Mouse (Mus musculus) heart, embryonic 16.5 days (tissue): ENCODE data around the gene Tspan18. TPM values are rescaled to one million over a fixed set of nuclear protein-coding genes. Genes with fewer than 3 reads are reported as not detected.

ENCODE experiments used
- ATAC-seq: fragments of 200-750 bp; cut with Nextera tagmentation; replicated peaks from 2 replicates; pipeline ENCODE4 v1.8.0; 2017; ENCODE audit warnings: moderate number of reproducible peaks; ENCODE audit not compliant: insufficient read depth, low FRiP score; ENCODE audit errors: extremely low read depth
- H3K27ac ChIP-seq: fragments of 300-500 bp; sonication (generic); 2 replicates; pipeline ENCODE4 v1.5.1; 2014; ENCODE audit warnings: mild to moderate bottlenecking, low read length, control low read depth, moderate library complexity
- H3K27me3 ChIP-seq: fragments of 300-500 bp; sonication (generic); 2 replicates; pipeline ENCODE4 v1.6.1; 2014; ENCODE audit warnings: low read length, mixed read lengths; ENCODE audit not compliant: control insufficient read depth, insufficient read depth
- H3K36me3 ChIP-seq: fragments of 300-500 bp; sonication (generic); 2 replicates; pipeline ENCODE4 v1.6.1; 2014; ENCODE audit not compliant: control insufficient read depth, insufficient read depth
- H3K4me1 ChIP-seq: fragments of 300-500 bp; sonication (generic); 2 replicates; pipeline ENCODE4 v1.6.1; 2014; ENCODE audit warnings: low read length, mixed read lengths; ENCODE audit not compliant: control insufficient read depth, insufficient read depth
- H3K4me2 ChIP-seq: fragments of 300-500 bp; sonication (generic); 2 replicates; pipeline ENCODE4 v1.6.1; 2014; ENCODE audit warnings: low read depth, mild to moderate bottlenecking, control low read depth, low read length
- H3K4me3 ChIP-seq: fragments of 300-500 bp; sonication (generic); 2 replicates; pipeline ENCODE4 v1.5.1; 2014; ENCODE audit warnings: mild to moderate bottlenecking, control low read depth, low read length
- H3K9ac ChIP-seq: fragments of 300-500 bp; sonication (generic); 2 replicates; pipeline ENCODE4 v1.6.1; 2014; ENCODE audit warnings: low read length, control low read depth
- H3K9me3 ChIP-seq: fragments of 300-500 bp; sonication (generic); replicated peaks from 2 replicates; pipeline ENCODE4 v1.6.1; 2016; ENCODE audit warnings: low read length; ENCODE audit not compliant: control insufficient read depth
- WGBS: fragments of 180-500 bp; shearing (Covaris S2); extraction: QIAGEN DNeasy Blood & Tissue Kit; methylation state at CpG from one replicate; pipeline ENCODE4 v1.1.7; 2014; 5-methylcytosine and 5-hydroxymethylcytosine counted together
- polyA plus RNA-seq: library from polyadenylated mRNA; unstranded; fragments of >200 nt; fragmentation: Nextera tagmentation; extraction: Ambion mirVana; gene quantifications from 2 replicates; pipeline ENCODE4 v1.2.1, GENCODE M21; 2015

Gene Tspan18
- polyA plus RNA-seq, 1 experiment from 2014 or later, result 33.9 TPM

DNA sequence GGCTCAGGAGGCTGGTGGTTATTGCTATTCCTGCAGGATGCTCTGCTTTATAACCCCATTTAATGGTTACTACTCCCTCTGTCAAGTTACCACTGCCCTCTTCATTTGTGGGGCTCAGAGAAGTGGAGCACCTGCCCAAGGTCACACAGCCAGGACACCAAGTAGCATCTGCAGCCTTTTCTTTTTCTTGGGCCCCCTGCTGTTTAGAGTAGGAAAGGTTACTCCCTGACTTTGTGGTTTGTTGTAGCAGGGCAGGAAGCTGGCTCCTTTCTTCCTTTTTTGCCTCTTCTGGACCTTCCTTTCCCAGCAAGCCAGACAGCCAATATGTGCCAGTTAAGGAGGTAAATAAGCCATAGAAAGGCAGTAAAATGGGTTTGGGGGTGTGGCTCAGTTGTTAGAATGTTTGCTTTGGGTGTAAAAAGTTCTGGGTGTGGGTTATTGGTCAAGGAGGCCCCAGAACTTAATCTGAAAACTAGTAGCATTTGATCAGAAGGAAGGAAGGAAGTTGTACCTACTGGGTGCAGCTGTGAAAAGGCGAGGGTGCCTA lies 179.7 kb downstream of the Tspan18 start:
- H3K4me3 ChIP-seq, result no peak overlapping the region
- no peaks in the 10 kb centered on the region for H3K27me3 ChIP-seq
- no peak for ATAC-seq
- H3K4me2 ChIP-seq, result no peak overlapping the region
- no peak overlapping the region for H3K27ac ChIP-seq
- H3K36me3 ChIP-seq, result no peaks in the 10 kb centered on the region
- WGBS, result 63% methylated on average over 1 of the region's 1 CpGs
- no peak overlapping the region for H3K9ac ChIP-seq
- H3K4me1 ChIP-seq, result peaks cover 14% of the 10 kb centered on the region; the same call in 1 of the 2 replicates
- no peaks in the 10 kb centered on the region for H3K9me3 ChIP-seq

DNA sequence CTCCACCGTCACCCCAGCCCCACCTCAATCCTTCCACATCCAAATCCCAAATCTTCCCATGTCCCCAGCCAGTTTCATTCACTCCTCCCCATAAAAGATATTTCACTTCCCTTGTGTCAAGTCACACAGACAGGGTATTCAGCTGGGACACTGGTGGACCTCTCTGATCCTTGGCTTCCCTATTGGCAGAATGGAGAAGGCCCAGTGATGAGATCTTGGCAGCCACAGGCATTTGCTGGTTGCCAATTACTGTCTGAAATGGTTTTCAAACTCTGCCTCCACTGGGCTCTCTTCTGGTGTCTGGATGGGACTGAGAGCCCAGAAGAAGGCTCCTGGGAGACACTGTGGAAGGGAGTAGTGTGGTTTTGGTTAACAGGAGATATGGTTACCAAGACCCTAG lies 180.5 kb downstream of the Tspan18 start:
- WGBS, result 89% methylated on average over 1 of the region's 1 CpGs
- Histone ChIP-seq H3K27me3 (no peaks in the 10 kb centered on the region), H3K4me2 (no peak overlapping the region), H3K4me3 (no peak overlapping the region), H3K4me1 (peaks cover 14% of the 10 kb centered on the region; the same call in 1 of the 2 replicates), H3K9me3 (no peaks in the 10 kb centered on the region), H3K9ac (no peak overlapping the region), H3K36me3 (no peaks in the 10 kb centered on the region), H3K27ac (no peak overlapping the region)
- no peak for ATAC-seq

DNA sequence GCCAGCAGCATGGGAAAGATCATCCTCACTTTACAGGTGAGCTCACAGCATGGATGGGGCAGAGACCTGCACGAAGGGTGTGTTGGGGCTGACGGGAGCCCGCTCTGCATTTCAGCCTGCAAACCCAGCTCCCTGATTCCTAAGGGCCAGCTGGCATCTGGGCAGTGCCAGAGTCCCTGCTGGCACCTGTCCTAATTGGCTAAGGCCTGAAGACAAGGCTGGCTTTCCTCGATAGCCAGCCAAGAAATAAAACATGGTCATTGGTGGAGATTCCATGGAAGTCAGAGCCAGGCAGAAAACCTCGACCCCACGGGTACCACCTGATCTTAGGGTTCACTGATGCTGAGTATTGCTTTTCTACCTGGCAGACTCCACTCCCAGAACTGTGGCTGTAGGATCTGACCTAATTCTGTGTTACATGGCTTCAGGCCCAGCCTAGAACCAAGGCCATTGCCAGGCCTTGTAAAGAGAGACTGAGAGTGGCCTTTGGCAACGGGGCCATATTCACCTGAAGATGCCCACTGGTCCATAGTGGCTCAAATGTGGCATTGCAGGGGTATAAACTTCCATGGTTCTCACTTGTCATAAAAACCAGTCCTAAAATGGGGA lies 181.3 kb downstream of the Tspan18 start:
- 85% methylated on average over 7 of the region's 7 CpGs for WGBS
- Histone ChIP-seq H3K4me3 (no peak overlapping the region), H3K27me3 (no peaks in the 10 kb centered on the region), H3K9ac (no peak overlapping the region), H3K36me3 (no peaks in the 10 kb centered on the region), H3K9me3 (no peaks in the 10 kb centered on the region), H3K4me2 (no peak overlapping the region), H3K4me1 (peaks cover 14% of the 10 kb centered on the region; the same call in 1 of the 2 replicates), H3K27ac (no peak overlapping the region)
- ATAC-seq, result no peak

DNA sequence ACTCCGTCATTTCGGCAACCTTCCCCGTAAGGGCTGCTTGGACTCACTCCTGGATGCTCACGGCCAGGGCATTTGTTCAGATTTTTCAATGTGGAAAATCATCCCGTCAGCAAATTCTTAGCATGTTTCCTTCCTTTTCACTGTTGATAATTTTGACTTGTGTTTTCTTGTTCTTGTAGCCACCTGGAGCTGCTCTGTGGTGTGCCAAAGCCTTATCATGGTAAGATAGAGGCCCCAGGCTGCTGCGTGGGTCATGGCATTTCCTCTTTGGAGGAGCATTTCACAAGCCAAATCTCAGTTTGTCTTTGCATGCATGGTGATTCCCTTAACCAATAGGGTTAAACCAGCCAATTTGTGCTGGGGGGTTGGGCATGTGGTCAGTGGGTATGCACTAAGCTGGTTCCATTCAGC lies 182.1 kb downstream of the Tspan18 start:
- no peak for ATAC-seq
- no peak overlapping the region for H3K4me2 ChIP-seq
- no peaks in the 10 kb centered on the region for H3K9me3 ChIP-seq
- H3K36me3 ChIP-seq, result no peaks in the 10 kb centered on the region
- H3K4me3 ChIP-seq, result no peak overlapping the region
- H3K27ac ChIP-seq, result no peak overlapping the region
- H3K27me3 ChIP-seq, result no peaks in the 10 kb centered on the region
- H3K4me1 ChIP-seq, result peaks cover 14% of the 10 kb centered on the region; the same call in 1 of the 2 replicates
- H3K9ac ChIP-seq, result no peak overlapping the region
- 48% methylated on average over 6 of the region's 6 CpGs for WGBS

Other genes with a start within 250 kb of the Tspan18 start
- gene Trp53i11, start 147.0 kb downstream of the Tspan18 start, polyA plus RNA-seq, result 28.3 and 38.6 TPM in 2 replicates
- 47.6 and 58.8 TPM in 2 replicates for gene Cd82, start 128.6 kb upstream of the Tspan18 start, polyA plus RNA-seq
- gene Gm10803, start 226.1 kb upstream of the Tspan18 start, polyA plus RNA-seq, result not detected in 2 replicates